Mouse (Mus musculus): ENCODE data around the gene Arhgap44.

Gene Arhgap44

DNA sequence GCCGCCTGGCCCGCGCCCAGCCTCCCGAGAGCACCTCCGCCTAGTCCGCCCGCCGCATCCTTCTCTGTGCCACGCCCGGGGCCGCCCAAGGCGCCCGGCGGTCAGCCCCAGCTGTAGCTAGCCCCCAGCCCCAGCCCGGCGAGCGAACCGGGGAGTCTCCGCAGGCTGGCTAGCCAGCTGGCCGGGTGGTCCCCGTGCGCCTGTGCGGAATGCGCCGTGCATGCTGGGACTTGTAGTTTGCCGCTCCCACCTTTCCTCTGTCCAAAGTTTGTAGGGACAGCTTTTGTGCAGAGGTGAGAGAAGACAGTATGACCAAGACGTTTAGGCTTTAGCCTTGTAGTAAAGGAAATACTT, at the start of gene Arhgap44:
Gene Arhgap44, minus strand, starts transcription at position 195 of the 354 bp plus-strand sequence.
- DNase-seq (ENCODE audit: low spot score) = no peak

DNA sequence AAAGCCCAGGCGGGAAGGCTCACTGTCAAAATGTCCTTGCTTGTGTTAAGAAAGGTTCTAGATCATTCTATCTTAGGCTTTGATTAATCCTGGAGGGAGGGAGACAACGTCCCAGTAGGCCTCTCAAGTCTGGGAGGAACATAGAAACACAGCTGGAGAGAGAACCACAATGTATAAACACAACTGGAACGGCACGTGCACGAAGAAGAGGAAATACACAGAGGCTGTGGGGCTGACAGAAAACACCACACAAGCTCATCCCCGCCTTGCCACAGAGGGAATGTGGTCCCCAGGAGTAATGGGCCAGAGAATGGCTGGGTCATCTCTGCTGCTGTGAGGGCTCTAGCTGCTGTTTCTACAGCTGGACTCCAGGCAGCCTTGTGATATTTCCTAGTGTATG, 48.9 kb upstream of the Arhgap44 start:
- no peak for DNase-seq (ENCODE audit: low spot score)

DNA sequence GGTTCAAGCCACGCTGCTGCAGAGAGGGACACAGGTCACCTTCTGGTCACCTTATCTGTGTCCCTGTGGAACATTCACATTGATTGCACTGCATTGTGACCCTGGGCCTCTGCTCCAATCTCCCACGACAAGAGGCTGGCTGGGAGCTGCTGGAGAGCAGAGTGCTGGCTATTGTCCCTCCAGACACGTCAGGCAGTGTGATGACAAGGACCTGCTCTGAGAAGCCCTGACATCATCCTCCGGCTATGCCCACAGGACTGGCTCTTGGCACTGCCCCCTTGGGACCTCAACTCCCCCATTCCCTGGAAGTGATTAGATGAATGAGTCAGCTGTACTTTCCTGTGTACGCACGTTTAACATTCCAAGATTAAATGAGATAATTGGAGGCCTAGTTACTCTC, 46.7 kb upstream of the Arhgap44 start:
- DNase-seq (ENCODE audit: low spot score) = no peak

DNA sequence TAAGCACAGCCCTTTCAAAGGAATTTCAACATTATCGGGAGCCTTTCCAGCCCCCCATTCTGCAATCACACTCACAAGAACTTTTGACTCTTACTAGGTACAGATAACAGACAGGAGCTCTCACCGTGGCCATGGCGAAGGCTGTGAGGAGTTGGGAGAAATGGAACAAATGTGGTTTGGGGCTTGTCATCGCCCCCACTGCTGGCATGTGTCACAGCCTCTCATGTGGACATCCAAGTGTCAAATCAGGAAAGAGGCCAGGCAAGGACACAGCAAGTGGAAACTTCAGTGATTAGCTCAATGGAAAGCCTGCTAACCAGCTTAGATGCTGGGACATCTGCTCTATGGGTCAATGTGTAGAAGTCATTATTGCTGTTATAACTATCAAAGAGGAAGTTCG, 42.5 kb upstream of the Arhgap44 start:
- no peak for DNase-seq (ENCODE audit: low spot score)

DNA sequence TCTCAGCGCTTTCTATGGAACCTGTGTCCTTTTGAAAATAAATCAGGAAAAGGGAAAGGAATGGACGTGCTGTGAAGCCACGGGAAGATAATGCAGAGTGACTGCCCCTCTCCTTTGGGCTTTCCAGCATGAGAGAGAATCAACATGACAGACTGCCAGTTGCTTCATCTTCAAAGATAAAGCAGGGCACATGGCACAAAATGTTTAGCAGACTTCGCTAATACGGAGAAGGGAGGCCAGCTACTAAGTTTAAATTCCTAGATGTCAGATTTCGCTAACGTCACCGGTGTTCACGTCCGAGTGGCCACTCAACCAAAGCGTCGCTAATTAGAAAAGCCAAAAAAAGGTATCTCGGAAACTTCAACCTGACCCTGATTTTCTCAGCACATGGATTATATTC, 41.9 kb upstream of the Arhgap44 start:
- no peak for DNase-seq (ENCODE audit: low spot score)

DNA sequence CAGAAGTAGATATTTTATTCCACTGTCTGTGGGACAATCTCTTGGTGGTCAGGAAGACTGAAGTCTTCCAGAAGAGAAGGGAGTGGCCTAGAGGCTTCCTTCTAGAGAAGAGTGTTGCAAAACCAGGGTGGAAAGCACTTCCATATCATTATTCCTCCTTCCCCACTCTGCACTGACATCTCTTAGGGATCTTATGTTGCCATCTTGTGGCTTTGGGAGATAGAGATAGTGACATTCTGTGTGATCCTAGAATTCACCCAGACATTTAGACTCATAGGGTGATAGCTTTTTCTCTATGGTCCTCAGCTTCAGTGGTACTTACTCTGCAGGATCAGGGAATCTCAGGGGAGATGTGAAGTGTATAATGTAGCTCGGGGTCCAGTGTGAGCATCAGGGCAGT, 40.3 kb upstream of the Arhgap44 start:
- DNase-seq (ENCODE audit: low spot score) = no peak

DNA sequence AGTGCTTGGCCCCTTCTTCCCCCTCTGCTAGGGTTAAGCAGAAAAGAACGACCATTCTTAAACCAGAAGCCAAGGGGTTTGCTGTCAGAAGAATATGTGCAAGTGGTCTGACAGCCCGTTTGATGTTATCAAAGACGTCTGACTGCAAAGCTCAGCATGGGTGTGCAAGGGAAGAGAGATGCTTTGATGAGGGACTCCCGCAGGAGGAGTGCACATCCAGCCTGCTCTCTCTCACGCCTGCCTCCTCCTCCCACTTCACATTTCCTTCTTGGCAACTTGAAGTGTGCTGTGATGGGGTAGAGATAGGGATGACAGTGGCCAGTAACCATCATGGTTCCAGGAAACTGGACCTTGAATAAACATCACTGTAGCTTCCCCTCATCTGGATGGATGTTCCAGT, 39.5 kb upstream of the Arhgap44 start:
- DNase-seq (ENCODE audit: low spot score) = no peak

DNA sequence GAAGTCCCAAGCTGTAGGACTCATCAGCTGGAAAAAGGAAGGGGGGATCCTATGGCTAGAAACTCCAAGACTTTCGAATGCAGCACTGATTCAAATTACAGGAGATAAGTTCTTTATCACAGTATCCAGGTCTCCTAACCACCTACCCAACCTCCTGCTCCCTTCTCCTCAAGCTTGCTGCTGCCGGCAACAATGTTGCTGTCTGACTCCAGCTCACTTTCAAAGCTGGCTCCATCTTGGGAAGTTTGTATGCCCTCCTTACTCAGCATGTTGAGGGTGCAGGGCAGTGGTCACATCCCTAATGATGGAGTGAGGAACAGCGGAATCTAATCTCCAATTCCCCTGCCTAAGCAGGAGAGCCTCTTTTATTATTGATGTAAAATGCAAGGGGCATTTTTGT, 35.3 kb upstream of the Arhgap44 start:
- DNase-seq (ENCODE audit: low spot score) = no peak

DNA sequence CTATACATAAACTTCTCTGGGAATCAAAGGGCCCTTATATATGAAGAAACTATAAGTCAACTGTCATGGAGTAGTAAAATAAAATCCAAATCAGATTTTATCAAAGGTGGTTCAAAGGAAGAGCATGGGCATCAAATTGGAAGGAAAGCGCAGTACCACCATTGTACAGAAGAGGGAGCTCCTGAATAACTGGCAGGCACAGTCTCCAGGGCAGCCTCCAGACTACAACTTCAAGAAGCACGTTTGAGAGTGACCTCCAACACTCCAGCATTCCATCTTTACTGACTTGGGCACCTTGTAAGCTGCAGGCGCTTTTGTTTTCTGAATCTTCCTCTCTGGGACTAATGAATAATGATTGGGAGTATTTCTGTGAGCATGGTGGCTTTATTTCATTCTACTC, 34.5 kb upstream of the Arhgap44 start:
- DNase-seq (ENCODE audit: low spot score) = no peak

DNA sequence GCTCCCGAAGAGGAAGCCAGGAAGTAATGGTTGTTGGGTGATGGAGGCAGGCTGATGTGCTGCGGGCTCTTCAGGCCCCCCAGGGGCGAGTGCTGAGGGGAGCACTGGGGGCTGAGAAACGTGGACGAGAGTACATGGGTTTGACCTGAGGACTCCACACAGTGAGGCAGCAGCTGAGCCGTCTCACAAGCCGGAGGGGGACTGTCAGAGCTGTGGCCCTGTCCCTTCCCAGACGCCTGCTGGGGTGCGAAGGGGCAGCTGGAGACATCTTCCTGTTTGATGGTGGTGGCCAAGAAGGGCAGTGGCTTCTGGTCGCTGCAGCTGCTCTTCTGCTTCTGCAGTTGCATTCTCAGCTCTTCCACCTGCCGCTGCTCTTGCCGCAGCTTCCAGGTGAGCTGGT, 24.2 kb upstream of the Arhgap44 start:
- DNase-seq (ENCODE audit: low spot score) = no peak

DNA sequence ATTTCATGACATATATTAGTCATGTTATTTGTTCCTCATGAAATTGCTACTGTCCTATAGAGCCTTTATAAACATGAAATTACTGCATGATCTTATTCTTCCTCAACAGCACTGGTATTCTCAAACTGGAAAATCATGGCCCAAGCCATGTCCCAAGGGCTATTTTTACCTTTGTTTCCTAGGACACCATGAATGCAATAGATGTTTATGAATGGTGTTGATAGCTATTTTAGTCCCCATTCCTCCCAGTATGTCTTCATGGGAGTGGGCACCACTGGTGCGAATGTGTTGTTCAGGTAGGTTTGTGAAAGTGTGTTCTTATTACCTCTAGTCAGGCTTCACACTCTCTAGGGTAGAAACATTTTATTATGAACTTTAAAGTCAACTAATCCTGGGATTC, 22.4 kb upstream of the Arhgap44 start:
- no peak for DNase-seq (ENCODE audit: low spot score)

DNA sequence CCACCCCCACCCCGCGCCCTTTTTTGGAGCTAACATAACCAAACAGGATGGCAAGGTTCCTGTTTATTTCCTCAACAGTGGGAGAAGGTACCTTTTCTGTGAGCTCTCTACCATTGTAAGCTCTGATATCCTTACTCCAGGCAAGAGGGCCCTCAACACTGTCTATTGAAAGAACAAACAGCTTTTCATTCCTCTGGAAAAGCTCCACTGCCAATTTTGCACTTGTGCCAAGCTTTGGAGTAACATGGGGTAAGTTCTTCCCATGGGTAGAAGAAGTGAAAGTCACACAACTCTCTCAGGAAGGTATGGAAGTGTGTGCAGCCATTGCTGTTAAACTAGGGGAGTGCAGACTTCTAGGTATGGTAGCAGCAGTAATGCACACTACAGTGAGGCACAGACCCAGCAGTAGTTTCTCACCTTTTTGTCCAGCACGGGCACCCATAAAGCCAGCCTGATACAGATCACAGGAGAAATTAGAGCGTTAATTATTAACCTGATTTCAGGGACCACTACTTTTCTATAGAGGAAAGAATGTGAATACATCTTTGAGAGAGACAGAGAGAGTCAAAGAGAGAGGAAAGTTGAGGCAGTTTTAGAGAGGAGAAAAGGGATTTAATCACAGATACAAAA, 7.5 kb upstream of the Arhgap44 start:
- no peak for DNase-seq (ENCODE audit: low spot score)

DNA sequence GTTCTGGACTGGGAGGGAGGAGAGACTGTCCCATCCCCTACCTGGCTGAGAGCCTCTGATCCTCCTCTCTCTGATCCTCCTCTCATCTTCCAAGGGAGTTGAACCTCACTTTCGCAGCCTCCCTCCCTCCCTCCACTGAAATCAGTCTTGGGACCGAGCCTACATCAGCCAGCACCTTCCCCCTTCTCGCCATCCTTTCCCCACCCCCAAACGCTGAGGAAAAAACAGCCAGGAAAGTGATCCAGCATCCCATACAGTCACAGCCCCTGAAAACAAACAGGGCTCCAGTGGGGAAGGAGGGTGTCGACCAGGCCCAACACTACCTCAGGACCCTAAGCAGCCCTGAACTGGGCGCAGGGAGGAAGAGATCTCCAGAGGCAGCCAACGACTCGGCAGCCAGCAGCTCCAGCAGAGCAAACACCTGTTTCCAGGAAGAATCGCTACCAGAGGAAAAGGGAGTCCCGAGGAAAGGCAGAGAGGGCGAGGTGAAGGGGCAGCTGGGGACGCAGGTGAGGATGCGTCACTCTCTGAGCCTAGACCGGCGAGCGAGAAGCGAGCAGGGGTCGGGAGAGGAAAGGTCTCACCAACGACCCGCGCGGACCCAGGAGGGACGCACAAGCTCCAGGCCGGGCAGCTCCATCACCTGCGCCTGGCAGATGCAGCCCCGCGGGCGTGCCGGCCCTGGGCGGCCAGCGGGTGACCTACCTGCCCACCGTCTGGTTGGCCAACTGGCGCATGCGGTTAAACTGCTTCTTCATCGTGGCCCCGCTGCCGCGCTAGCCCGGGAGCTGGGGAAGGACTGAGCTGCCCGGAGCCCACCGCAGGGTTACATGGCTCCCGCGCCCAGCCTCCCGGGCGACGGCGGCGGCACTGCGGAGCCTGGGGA, 637 bp downstream of the Arhgap44 start:
- DNase-seq (ENCODE audit: low spot score) = no peak

DNA sequence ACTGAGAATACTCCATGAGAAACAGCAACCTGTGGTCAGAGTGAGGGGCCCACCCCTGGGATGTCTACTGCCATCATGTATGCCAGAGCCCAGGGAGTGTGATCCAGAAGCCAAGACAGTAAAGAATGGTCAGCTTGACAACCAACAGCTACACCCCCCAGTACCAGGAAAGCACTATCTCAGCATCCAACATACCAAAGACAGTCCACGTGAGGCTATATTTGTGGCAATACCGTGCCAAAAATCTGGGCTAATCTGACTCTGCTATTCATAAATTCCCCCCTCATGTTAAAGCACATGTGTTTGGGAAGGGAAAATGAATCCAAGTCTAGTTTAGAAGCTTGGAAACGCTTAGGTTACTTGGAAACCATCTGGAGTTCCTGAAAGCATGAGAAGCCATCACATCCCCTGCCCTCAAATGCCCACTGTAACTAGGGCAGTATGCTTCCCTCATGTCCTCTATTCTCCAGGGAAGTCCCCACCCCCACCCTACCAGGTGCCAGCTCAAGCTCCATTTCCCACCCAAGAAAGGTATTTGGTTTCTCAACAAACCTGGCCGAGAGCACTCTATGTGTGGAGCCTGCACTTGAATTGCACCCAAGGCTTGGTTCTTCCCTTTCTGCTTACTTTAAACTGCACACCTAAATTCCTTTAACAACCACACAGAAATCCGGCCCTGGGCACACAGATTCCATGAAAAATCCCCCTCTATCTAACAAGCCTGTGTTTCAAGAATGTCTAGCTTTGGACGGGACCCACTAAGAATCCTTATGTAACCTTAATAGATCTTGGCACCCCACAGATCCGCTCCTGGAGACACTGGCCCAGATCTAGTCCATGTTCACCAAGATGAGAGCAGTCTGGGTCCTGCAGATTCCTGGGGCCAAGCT, 1.5 kb downstream of the Arhgap44 start:
- no peak for DNase-seq (ENCODE audit: low spot score)

DNA sequence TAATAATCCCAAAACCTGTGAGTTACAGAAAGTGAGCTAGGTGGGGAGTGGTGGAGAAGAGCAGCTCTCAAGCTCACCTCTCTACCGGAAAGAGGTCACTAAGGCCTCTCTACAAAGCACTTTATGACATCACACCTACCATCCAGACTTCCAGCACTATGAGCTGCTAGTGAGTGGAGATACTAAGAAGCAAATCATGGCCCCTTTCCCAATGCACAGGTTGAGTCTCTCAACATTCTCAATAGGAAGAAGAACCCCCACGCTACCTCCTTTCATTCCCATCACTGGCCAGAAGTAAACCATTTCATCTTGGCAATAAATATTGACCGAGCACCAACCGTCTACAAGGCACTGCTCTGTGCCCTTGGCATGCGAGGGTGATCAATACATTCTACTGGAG, 3.0 kb downstream of the Arhgap44 start, which contains the start of gene 1700086D15Rik:
Gene 1700086D15Rik, minus strand, starts transcription at position 101 of the 400 bp plus-strand sequence.
- no peak for DNase-seq (ENCODE audit: low spot score)

DNA sequence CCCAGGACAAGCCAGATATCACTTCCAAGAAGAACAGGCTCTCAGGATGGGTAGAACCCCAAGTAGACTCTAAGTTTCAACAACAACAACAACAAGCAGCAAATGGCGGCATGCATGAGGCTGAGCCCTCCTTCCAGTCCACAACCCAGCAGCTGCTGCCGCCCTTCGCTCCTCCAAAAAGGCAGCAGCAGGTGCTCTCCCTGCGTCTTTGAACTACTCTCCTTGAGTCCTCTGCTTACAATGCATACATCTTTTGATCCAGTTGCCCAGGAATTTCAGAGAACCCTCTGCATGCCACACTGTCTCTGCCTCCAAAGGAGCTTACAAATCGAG, 4.1 kb downstream of the Arhgap44 start:
- no peak for DNase-seq (ENCODE audit: low spot score)

DNA sequence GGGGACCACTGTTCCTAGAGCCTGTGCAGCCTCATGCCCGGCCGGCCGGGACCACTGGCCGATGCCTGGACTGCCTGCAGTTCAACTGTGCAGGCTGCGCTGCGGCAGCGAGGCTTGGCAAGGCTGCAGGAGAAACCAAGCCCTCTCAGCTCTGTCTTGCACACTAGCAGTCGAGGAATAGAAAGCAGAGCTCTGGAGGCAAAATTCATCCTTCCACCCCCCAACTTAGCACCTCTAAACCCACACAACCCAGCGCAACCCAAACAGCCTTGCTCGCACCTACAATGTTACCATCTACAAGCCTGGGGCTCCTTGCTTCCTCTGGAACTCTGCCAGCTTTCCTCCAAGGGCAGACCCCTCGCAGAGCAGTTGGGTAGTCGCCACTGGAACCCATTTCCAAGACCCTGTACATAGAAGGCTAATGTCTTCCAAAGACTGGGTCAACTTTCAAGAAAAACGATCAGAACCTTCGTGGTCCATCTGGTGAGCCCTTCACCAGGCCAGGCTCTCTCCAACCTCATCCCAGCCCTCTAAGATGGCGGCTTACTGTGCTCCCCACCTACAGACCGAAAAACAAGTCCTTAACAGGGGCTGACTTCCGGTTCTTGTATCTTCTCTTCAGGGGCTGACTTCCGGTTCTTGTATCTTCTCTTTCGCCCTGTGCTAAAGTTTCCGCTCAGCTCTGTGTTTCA, 4.6 kb downstream of the Arhgap44 start:
- no peak for DNase-seq (ENCODE audit: low spot score)

DNA sequence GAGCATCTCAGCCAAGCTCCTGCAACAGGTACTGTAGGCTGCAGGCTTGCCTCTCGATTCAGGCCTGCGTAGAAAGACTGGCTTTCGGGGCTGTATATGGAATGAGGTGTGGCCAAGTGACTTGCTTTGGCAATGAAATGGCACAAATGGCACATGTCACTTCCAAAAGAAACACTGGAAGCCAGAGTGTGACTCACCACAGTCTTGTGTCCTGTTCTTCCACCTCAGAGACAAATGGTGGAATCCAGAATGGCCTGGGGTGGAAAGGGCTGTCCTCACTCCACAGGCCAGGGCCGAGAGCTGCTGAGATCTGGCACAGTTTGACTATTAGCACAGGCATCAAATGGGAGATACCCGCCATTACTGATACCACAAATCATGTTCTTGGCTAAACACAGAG, 9.8 kb downstream of the Arhgap44 start:
- no peak for DNase-seq (ENCODE audit: low spot score)

DNA sequence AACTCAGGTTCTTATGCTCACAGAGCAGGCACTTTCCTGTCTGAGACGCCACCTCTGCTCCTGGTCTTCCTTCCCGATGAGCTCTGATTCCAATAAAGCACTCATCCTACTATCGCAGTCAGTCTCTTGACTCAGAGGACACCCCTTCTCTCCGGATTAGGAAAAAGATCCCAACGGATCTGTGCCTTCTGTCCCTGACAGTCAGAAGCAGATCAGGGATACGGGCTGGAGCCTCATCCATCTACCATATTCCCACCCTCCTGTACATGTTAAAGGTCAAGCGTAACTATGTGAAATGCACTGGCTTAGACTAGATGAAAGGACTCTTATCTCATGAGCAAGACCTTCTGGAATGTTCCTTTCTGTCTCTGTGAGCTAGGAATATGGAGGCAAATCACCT, 14.3 kb downstream of the Arhgap44 start:
- DNase-seq (ENCODE audit: low spot score) = no peak

DNA sequence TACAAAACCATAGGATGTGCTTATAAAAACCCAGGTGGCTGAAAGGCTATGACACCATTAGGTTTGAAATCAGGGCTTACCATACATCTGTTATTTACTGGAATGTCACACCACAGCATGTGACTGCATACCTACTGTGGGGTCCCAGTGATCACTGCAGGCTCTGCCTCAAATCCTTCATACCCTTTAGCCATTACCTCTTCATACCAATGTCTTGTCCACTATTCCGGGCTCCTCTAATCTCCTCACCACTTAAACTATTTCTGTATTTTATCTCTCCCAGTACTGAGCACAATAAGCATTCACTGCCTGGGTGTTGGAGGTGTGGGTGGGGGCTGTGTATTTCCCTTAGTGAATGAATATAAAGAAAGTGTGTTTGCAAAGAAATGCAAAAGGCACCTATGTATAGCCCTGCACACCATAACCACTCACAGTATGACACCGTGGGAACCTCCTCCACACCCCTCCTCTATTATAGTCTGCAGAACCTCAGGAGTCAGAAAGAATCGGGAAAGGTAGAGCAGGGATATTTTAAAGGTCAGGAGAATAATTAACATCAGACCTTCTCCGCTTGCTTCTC, 19.8 kb downstream of the Arhgap44 start:
- no peak for DNase-seq (ENCODE audit: low spot score)

DNA sequence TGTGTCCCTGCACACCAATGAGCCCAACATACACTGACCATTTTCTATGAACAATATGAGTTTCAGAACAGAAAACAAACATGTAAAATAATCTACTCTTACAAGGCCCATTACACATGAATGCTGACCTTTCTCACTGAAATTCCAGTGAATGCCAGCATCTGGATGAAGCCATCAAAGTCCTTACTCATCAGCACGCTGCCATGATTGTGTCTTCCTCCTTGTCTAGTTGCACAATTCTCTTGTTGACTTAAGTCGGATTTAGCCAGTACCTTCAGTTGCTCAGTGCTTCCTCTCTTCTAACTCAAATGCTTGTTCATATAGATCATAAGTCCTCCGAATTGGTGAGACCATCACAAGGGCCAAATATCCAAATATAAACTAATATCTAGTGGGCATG, 23.7 kb downstream of the Arhgap44 start:
- DNase-seq (ENCODE audit: low spot score) = no peak

DNA sequence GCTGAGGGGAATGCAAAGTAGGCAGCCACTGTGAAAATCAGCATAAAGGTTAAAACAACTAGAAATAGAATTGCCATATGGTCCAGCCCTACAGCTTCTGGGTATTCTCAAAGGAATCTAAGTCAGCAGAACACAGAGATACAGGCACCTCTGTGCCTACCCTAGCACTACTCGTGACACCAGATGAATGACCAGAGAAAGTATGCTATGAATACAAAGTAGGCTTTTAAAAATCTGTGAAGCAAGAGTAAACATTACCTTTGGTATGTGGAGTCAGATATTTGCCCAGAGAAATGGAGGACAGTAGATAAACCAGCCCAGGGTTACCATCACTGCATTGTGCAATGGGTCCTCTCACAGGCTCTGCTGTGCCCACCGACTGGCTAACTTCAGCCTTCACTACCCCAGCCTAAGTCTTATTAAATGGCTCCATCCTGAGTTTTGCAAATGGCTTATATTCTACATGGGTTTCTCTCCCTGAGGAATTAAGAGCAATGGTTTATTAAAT, 25.6 kb downstream of the Arhgap44 start:
- no peak for DNase-seq (ENCODE audit: low spot score)

Data from urinary bladder, postnatal 10 days (tissue).